ENCODE assay signal across 8 mouse cellular contexts in genomic region chr17:87522500-87523091, GRCm38 (mm10).
A peak's percentile ranks its signal among the peaks of the same experiment; 100 is the strongest.
DNase-seq lines count a peak whose midpoint lies in the region; ATAC-seq and TF ChIP-seq lines count a peak whose summit lies in the region.

No protein-coding gene starts in this region.

- 33% methylated on average over 8 of the region's 8 CpGs for WGBS in heart, adult 2 months
- WGBS in heart, postnatal 0 days = 7% methylated on average over 8 of the region's 8 CpGs
- 22% methylated on average over 8 of the region's 8 CpGs for WGBS in liver, postnatal 0 days (ENCODE audit: insufficient replicate concordance)

- H3K36me3 ChIP-seq in heart, adult 2 months (ENCODE audit: control insufficient read depth, insufficient read depth, low read length) = no peaks in the 10 kb centered on the region
- no peaks in the 10 kb centered on the region for H3K36me3 ChIP-seq in heart, postnatal 0 days (replicated peaks; ENCODE audit: control insufficient read depth, insufficient read depth, low read length)
- H3K36me3 ChIP-seq in liver, postnatal 0 days (replicated peaks; ENCODE audit: insufficient read depth, low read length) = no peaks in the 10 kb centered on the region

- H3K4me2 ChIP-seq in heart, postnatal 0 days (ENCODE audit: low read depth, low read length) = no peak overlapping the region
- H3K4me2 ChIP-seq in liver, postnatal 0 days (ENCODE audit: low read depth, low read length) = no peak overlapping the region

- TF ChIP-seq EP300 in heart, adult 2 months (IDR thresholded peaks at IDR 0.05; ENCODE audit: insufficient read depth, low read depth, low read length) = no peak
- no peak for TF ChIP-seq EP300 in heart, postnatal 0 days (IDR thresholded peaks at IDR 0.05; ENCODE audit: low read depth)
- TF ChIP-seq EP300 in liver, postnatal 0 days (IDR thresholded peaks at IDR 0.05; ENCODE audit: low read depth) = no peak; the same call in 1 of the 2 replicates

- H3K27ac ChIP-seq in heart, adult 2 months = peak overlapping the region; percentile 23; the same call in 1 of the 2 replicates
- no peak overlapping the region for H3K27ac ChIP-seq in heart, postnatal 0 days (ENCODE audit: low read depth)
- H3K27ac ChIP-seq in liver, postnatal 0 days (ENCODE audit: low read depth) = no peak overlapping the region

- H3K9ac ChIP-seq in heart, adult 2 months (ENCODE audit: low read depth, low read length) = no peak overlapping the region
- no peak overlapping the region for H3K9ac ChIP-seq in heart, postnatal 0 days (replicated peaks; ENCODE audit: low read depth, low read length)
- no peak overlapping the region for H3K9ac ChIP-seq in liver, postnatal 0 days (replicated peaks)

- no peak for TF ChIP-seq CTCF in heart, adult 2 months (IDR thresholded peaks at IDR 0.05)
- no peak for TF ChIP-seq CTCF in heart, postnatal 0 days (IDR thresholded peaks at IDR 0.05; ENCODE audit: low read depth)
- TF ChIP-seq CTCF in liver, postnatal 0 days (IDR thresholded peaks at IDR 0.05; ENCODE audit: low read depth) = no peak

- H3K9me3 ChIP-seq in heart, postnatal 0 days (replicated peaks; ENCODE audit: control insufficient read depth, low read length) = no peaks in the 10 kb centered on the region
- H3K9me3 ChIP-seq in liver, postnatal 0 days (ENCODE audit: low read length) = no peaks in the 10 kb centered on the region

- no peaks in the 10 kb centered on the region for H3K27me3 ChIP-seq in heart, adult 2 months (ENCODE audit: control insufficient read depth, insufficient read depth, low read length)
- H3K27me3 ChIP-seq in heart, postnatal 0 days (ENCODE audit: control insufficient read depth, insufficient read depth, low read length) = no peaks in the 10 kb centered on the region
- H3K27me3 ChIP-seq in liver, postnatal 0 days (ENCODE audit: insufficient read depth, low read length) = no peaks in the 10 kb centered on the region

- peak; percentile 45; the same call in 1 of the 2 replicates for ATAC-seq in heart, postnatal 0 days (ENCODE audit: insufficient read depth, low read depth)
- ATAC-seq in liver, postnatal 0 days = peak; percentile 33; the same call in 1 of the 2 replicates

- peak in 1 of 2 experiments; percentile 24 for DNase-seq in heart, adult 2 months
- DNase-seq in heart, postnatal 25 days (ENCODE audit: low spot score) = no peak
- DNase-seq in MN1 (ENCODE audit: low spot score) = peak; percentile 49
- DNase-seq in heart, postnatal 0 days (ENCODE audit: low spot score) = peak; percentile 46
- DNase-seq in liver, postnatal 0 days = no peak
- DNase-seq in adrenal gland, adult 8-10 months = no peak
- DNase-seq in kidney, adult 18-20 months = no peak
- no peak for DNase-seq in urinary bladder, postnatal 4 days (ENCODE audit: low spot score in 2 of 2)

- no peaks in the 10 kb centered on the region for H3K79me2 ChIP-seq in heart, adult 2 months (replicated peaks; ENCODE audit: control insufficient read depth, insufficient read depth, low read length)

- intact Hi-C loops in heart, adult 2 months (cut with DNase I) = no loop called here
- intact Hi-C loops in heart, postnatal 25 days (cut with DNase I) = no loop called here

- H3K4me1 ChIP-seq in heart, adult 2 months (ENCODE audit: control insufficient read depth, insufficient read depth, low read length) = no peaks in the 10 kb centered on the region
- peaks cover 10% of the 10 kb centered on the region for H3K4me1 ChIP-seq in heart, postnatal 0 days (ENCODE audit: control insufficient read depth, insufficient read depth)
- H3K4me1 ChIP-seq in liver, postnatal 0 days (ENCODE audit: insufficient read depth) = no peaks in the 10 kb centered on the region

- H3K4me3 ChIP-seq in heart, adult 2 months = no peak overlapping the region
- H3K4me3 ChIP-seq in heart, postnatal 0 days (ENCODE audit: low read depth, low read length) = no peak overlapping the region
- no peak overlapping the region for H3K4me3 ChIP-seq in liver, postnatal 0 days (ENCODE audit: low read depth, low read length)

- no peak for TF ChIP-seq POLR2A in heart, adult 2 months (IDR thresholded peaks at IDR 0.05; ENCODE audit: insufficient read depth, low read depth, low read length)

Comparison
In these comparisons a context has a peak if more than half of its experiments do, and no peak if none do; other contexts are left out.
1. DNase-seq: peak in MN1 (single experiment) and heart, postnatal 0 days (single experiment); none in heart, postnatal 25 days (single experiment), liver, postnatal 0 days (single experiment), adrenal gland, adult 8-10 months (single experiment), kidney, adult 18-20 months (single experiment) and urinary bladder, postnatal 4 days (0 of 2).